Mouse (Mus musculus) bone marrow macrophage, adult 2 months (primary cell): ENCODE data around the gene Syn2. TPM values are rescaled to one million over a fixed set of nuclear protein-coding genes. Genes with fewer than 3 reads are reported as not detected.

ENCODE experiments used
- H3K27ac ChIP-seq: 2 replicates; pipeline ENCODE4 v1.5.1; 2012; ENCODE audit warnings: low read depth, low read length; ENCODE audit not compliant: insufficient read depth
- H3K4me1 ChIP-seq: 2 replicates; pipeline ENCODE4 v1.6.1; 2012; ENCODE audit warnings: low read length; ENCODE audit not compliant: control insufficient read depth, insufficient read depth
- H3K4me3 ChIP-seq: 2 replicates; pipeline ENCODE4 v1.5.1; 2012; ENCODE audit warnings: mild to moderate bottlenecking, low read length, moderate library complexity; ENCODE audit not compliant: insufficient read depth
- CTCF ChIP-seq: IDR thresholded peaks from 2 replicates; pipeline ENCODE4 v1.5.1; 2012; ENCODE audit warnings: low read depth, mild to moderate bottlenecking, low read length, moderate library complexity
- POLR2A ChIP-seq: IDR thresholded peaks from 2 replicates; pipeline ENCODE4 v1.6.1; 2012; ENCODE audit warnings: mild to moderate bottlenecking, low read depth, low read length, borderline replicate concordance
- polyA plus RNA-seq: library from polyadenylated mRNA; stranded (reverse); fragments of >200 nt; gene quantifications from 2 replicates; pipeline ENCODE4 v1.2.4, GENCODE M21; 2012; ENCODE audit not compliant: missing spikeins, insufficient read depth, insufficient read length

The Syn2 gene
- not detected in 2 replicates for polyA plus RNA-seq

GRCm38 (mm10) chr6:115134501-115135331 is at the start of gene Syn2:
Gene Syn2 (plus strand): TSS chr6:115134902.
- peak within 1 kb of the TSS; percentile 53 for H3K4me3 ChIP-seq
- TF ChIP-seq POLR2A (no peak), CTCF (no peak)
- 0 out of 2 replicates have a peak, but pooled peaks cover 2% of the 10 kb centered on the region for H3K4me1 ChIP-seq
- H3K27ac ChIP-seq = no peak within 1 kb of the TSS

GRCm38 (mm10) chr6:115085274-115085841 is 49.3 kb upstream of the Syn2 start:
- no peaks in the 10 kb centered on the region for H3K4me1 ChIP-seq
- H3K27ac ChIP-seq = no peak overlapping the region
- no peak overlapping the region for H3K4me3 ChIP-seq
- TF ChIP-seq CTCF (no peak), POLR2A (no peak)

- Histone ChIP-seq H3K27ac (no peak overlapping the region), H3K4me1 (peaks cover 2% of the 10 kb centered on the region; the same call in 1 of the 2 replicates), H3K4me3 (no peak overlapping the region)
- TF ChIP-seq CTCF = no peak
- no peak for TF ChIP-seq POLR2A
Measured at GRCm38 (mm10) chr6:115088314-115089106, 46.2 kb upstream of the Syn2 start.

- H3K4me3 ChIP-seq = no peak overlapping the region
- TF ChIP-seq CTCF (no peak), POLR2A (no peak)
- H3K4me1 ChIP-seq = peaks cover 2% of the 10 kb centered on the region; the same call in 1 of the 2 replicates
- no peak overlapping the region for H3K27ac ChIP-seq
Measured at GRCm38 (mm10) chr6:115091737-115092136, 43.0 kb upstream of the Syn2 start.

- Histone ChIP-seq H3K4me3 (no peak overlapping the region), H3K4me1 (no peaks in the 10 kb centered on the region), H3K27ac (no peak overlapping the region)
- TF ChIP-seq POLR2A (no peak), CTCF (no peak)
Measured at GRCm38 (mm10) chr6:115102542-115102941, 32.2 kb upstream of the Syn2 start.

- H3K4me3 ChIP-seq = no peak overlapping the region
- TF ChIP-seq CTCF (no peak), POLR2A (no peak)
- no peaks in the 10 kb centered on the region for H3K4me1 ChIP-seq
- H3K27ac ChIP-seq = no peak overlapping the region
Measured at GRCm38 (mm10) chr6:115111426-115111825, 23.3 kb upstream of the Syn2 start.

GRCm38 (mm10) chr6:115122181-115122580 is 12.5 kb upstream of the Syn2 start:
- no peak overlapping the region for H3K4me3 ChIP-seq
- H3K27ac ChIP-seq = no peak overlapping the region
- peaks cover 7% of the 10 kb centered on the region; the same call in 1 of the 2 replicates for H3K4me1 ChIP-seq
- TF ChIP-seq CTCF (no peak), POLR2A (no peak)

- Histone ChIP-seq H3K27ac (no peak overlapping the region), H3K4me1 (peaks cover 7% of the 10 kb centered on the region; the same call in 1 of the 2 replicates), H3K4me3 (0 out of 2 replicates have a peak overlapping the region, but pooled peaks have one; percentile 3)
- TF ChIP-seq POLR2A = no peak
- no peak for TF ChIP-seq CTCF
Measured at GRCm38 (mm10) chr6:115123262-115124201, 11.2 kb upstream of the Syn2 start.

- H3K4me1 ChIP-seq = peaks cover 7% of the 10 kb centered on the region; the same call in 1 of the 2 replicates
- no peak overlapping the region for H3K27ac ChIP-seq
- no peak overlapping the region for H3K4me3 ChIP-seq
- no peak for TF ChIP-seq CTCF
- TF ChIP-seq POLR2A = no peak
Measured at GRCm38 (mm10) chr6:115124675-115125357, 9.9 kb upstream of the Syn2 start.
